Mouse (Mus musculus) lung, postnatal 0 days (tissue): ENCODE measurements around the gene Armc9.

Source experiments
- CTCF ChIP-seq: IDR thresholded peaks from 2 replicates; pipeline ENCODE4 v1.5.1; 2016; ENCODE audit warnings: antibody characterized with exemption, mild to moderate bottlenecking
- EP300 ChIP-seq: IDR thresholded peaks from 2 replicates; pipeline ENCODE4 v1.6.1; 2016; ENCODE audit warnings: antibody characterized with exemption, mild to moderate bottlenecking, control low read depth

GRCm38 (mm10) chr1:86212731-86213130 is 58.2 kb downstream of the Armc9 start:
- TF ChIP-seq CTCF (no peak), EP300 (no peak)
